Mouse (Mus musculus): ENCODE data around the gene Zfp367. TPM values are rescaled to one million over a fixed set of nuclear protein-coding genes. Genes with fewer than 3 reads are reported as not detected.

Gene Zfp367
- 12.6 and 17.0 TPM in 2 replicates for total RNA-seq (2012; rRNA removed)
- total RNA-seq (2014; rRNA removed), result 33.7 and 39.2 TPM in 2 replicates
- 17.3 and 23.8 TPM in 2 replicates for polyA plus RNA-seq (2012; ENCODE audit: insufficient read length, low read depth)

GRCm38 (mm10) chr13:64153083-64153682, at the start of gene Zfp367:
TSS of gene Zfp367 (minus strand) at chr13:64153202.
- H3K27me3 ChIP-seq (replicated peaks), result peaks cover 22% of the 10 kb centered on the region
- H3K79me2 ChIP-seq (replicated peaks; ENCODE audit: control insufficient read depth, extremely low read depth, insufficient read depth, poor library complexity, severe bottlenecking), result peaks cover 40% of the 10 kb centered on the region
- H3K4me2 ChIP-seq (ENCODE audit: insufficient read depth, low read depth, poor library complexity, severe bottlenecking), result peak within 1 kb of the TSS; percentile 91
- H3K4me3 ChIP-seq (replicated peaks in 1 of 3; ENCODE audit: low read depth in 2 of 3, low read length in 2 of 3, poor library complexity in 1 of 3), result peak within 1 kb of the TSS; percentile 94 to 98 (median 97)
- in situ Hi-C loops (cut with MboI; ENCODE audit: low pct_ligation_motif_present, low pct_unique_long_range_greater_than_20kb, low sequenced_read_pairs) (no loop called here), dilution Hi-C loops (cut with MboI; ENCODE audit: extremely low pct_ligation_motif_present, extremely low pct_unique_long_range_greater_than_20kb, low sequenced_read_pairs) (no loop called here)
- H3K4me1 ChIP-seq (ENCODE audit: control insufficient read depth in 1 of 2, insufficient read depth in 2 of 2), result peaks cover 5 to 30% of the 10 kb centered on the region in 2 experiments
- H3K9ac ChIP-seq (ENCODE audit: insufficient read depth, low read depth), result peak within 1 kb of the TSS; percentile 69
- TF ChIP-seq IRF4 (IDR thresholded peaks at IDR 0.05; ENCODE audit: low read depth, low read length), result peak; percentile 36
- no peak for TF ChIP-seq RAD21 (IDR thresholded peaks at IDR 0.05; ENCODE audit: low read depth, low read length)
- TF ChIP-seq ZMIZ1 (IDR thresholded peaks at IDR 0.05; ENCODE audit: low read depth, low read length), result peak; percentile 22
- TF ChIP-seq JUN (IDR thresholded peaks at IDR 0.05; ENCODE audit: insufficient read depth, low read depth, low read length), result no peak
- TF ChIP-seq SIN3A (IDR thresholded peaks at IDR 0.05; ENCODE audit: low read length), result peak; percentile 96
- TF ChIP-seq NRF1 (IDR thresholded peaks at IDR 0.05; ENCODE audit: low read depth, low read length), result peak; percentile 30; the same call in 1 of the 2 replicates
- TF ChIP-seq CHD2 (IDR thresholded peaks at IDR 0.05; ENCODE audit: low read length), result peak; percentile 64
- TF ChIP-seq ETS1 (conservative IDR thresholded peaks at IDR 0.05; ENCODE audit: low read depth, low read length), result no peak
- no peak for TF ChIP-seq USF1 (IDR thresholded peaks at IDR 0.05; ENCODE audit: low read depth, low read length)
- TF ChIP-seq EP300 (IDR thresholded peaks at IDR 0.05; ENCODE audit: low read length), result no peak
- no peak for TF ChIP-seq UBTF (IDR thresholded peaks at IDR 0.05; ENCODE audit: low read depth, low read length)
- peak; percentile 65 for TF ChIP-seq NELFE (IDR thresholded peaks at IDR 0.05; ENCODE audit: low read depth, low read length)
- TF ChIP-seq MXI1 (IDR thresholded peaks at IDR 0.05; ENCODE audit: low read depth, low read length), result peak; percentile 81; the same call in 1 of the 2 replicates
- no peak for TF ChIP-seq ZKSCAN1 (IDR thresholded peaks at IDR 0.05; ENCODE audit: borderline replicate concordance, low read depth, low read length)
- TF ChIP-seq ZNF384 (IDR thresholded peaks at IDR 0.05; ENCODE audit: low read depth, low read length), result no peak; the same call in 1 of the 2 replicates
- no peak for TF ChIP-seq ZC3H11A (IDR thresholded peaks at IDR 0.05; ENCODE audit: low read depth, low read length)
- TF ChIP-seq SMC3 (IDR thresholded peaks at IDR 0.05; ENCODE audit: low read depth, low read length), result no peak
- TF ChIP-seq USF2 (conservative IDR thresholded peaks at IDR 0.05; ENCODE audit: low read depth, low read length), result no peak
- TF ChIP-seq POLR2AphosphoS2 (IDR thresholded peaks at IDR 0.05; ENCODE audit: low read depth, low read length), result no peak
- no peak for TF ChIP-seq CTCF (conservative IDR thresholded peaks at IDR 0.05 in 1 of 2, IDR thresholded peaks at IDR 0.05 in 1 of 2; ENCODE audit: low read depth in 2 of 2, low read length in 2 of 2)
- peak; percentile 78 for TF ChIP-seq ELF1 (IDR thresholded peaks at IDR 0.05; ENCODE audit: low read depth, low read length)
- TF ChIP-seq E2F4 (IDR thresholded peaks at IDR 0.05; ENCODE audit: insufficient replicate concordance, low read depth, low read length), result peak; percentile 97
- TF ChIP-seq HCFC1 (IDR thresholded peaks at IDR 0.05; ENCODE audit: low read depth, low read length), result no peak
- TF ChIP-seq MAFK (IDR thresholded peaks at IDR 0.05; ENCODE audit: insufficient replicate concordance, low read length), result no peak
- TF ChIP-seq MAX (IDR thresholded peaks at IDR 0.05; ENCODE audit: low read length), result peak; percentile 82
- 0 out of 2 replicates have a peak, but pooled peaks have one; percentile 20 for TF ChIP-seq MEF2A (IDR thresholded peaks at IDR 0.05; ENCODE audit: borderline replicate concordance, low read depth, low read length)
- no peak for TF ChIP-seq BHLHE40 (IDR thresholded peaks at IDR 0.05; ENCODE audit: low read depth, low read length)
- TF ChIP-seq TBP (conservative IDR thresholded peaks at IDR 0.05; ENCODE audit: low read depth, low read length), result no peak
- TF ChIP-seq POLR2A (IDR thresholded peaks at IDR 0.05; ENCODE audit: low read depth, low read length), result peak; percentile 74
- TF ChIP-seq GABPA (IDR thresholded peaks at IDR 0.05; ENCODE audit: insufficient replicate concordance, low read depth, low read length), result no peak
- no peak for TF ChIP-seq RCOR1 (conservative IDR thresholded peaks at IDR 0.05; ENCODE audit: low read depth, low read length)
- TF ChIP-seq MYC (IDR thresholded peaks at IDR 0.05; ENCODE audit: low read depth, low read length), result no peak
- no peak for TF ChIP-seq JUND (conservative IDR thresholded peaks at IDR 0.05; ENCODE audit: low read depth, low read length)
- TF ChIP-seq TCF12 (IDR thresholded peaks at IDR 0.05; ENCODE audit: low read depth, low read length), result no peak; the same call in none of the 2 replicates
- peak; percentile 98 for TF ChIP-seq MAZ (IDR thresholded peaks at IDR 0.05; ENCODE audit: low read depth, low read length)
- no peak for TF ChIP-seq PAX5 (IDR thresholded peaks at IDR 0.05; ENCODE audit: low read length)
- no peak for TF ChIP-seq CHD1 (IDR thresholded peaks at IDR 0.05; ENCODE audit: low read depth, low read length)
- peak; percentile 80; the same call in 1 of the 2 replicates for TF ChIP-seq KAT2A (IDR thresholded peaks at IDR 0.05; ENCODE audit: insufficient replicate concordance, low read length)
- peaks cover 0 to 8% of the 10 kb centered on the region in 2 experiments for H3K36me3 ChIP-seq (replicated peaks in 1 of 2; ENCODE audit: control insufficient read depth in 1 of 2, insufficient read depth in 1 of 2, low read length in 1 of 2)
- peak within 1 kb of the TSS; percentile 75 for H3K27ac ChIP-seq (ENCODE audit: insufficient read depth, low read depth)
- no peaks in the 10 kb centered on the region for H3K9me3 ChIP-seq (replicated peaks; ENCODE audit: low read length)
- peak; percentile 99 for DNase-seq (ENCODE audit: extremely low read depth)
